Mouse (Mus musculus) CD4-positive naive resting alpha-beta T cell, adult 76 days (primary cell): Measurements from ENCODE around the gene Ap3d1. TPM values are rescaled to one million over a fixed set of nuclear protein-coding genes. Genes with fewer than 3 reads are reported as not detected.

ENCODE experiments used
- total RNA-seq: library from RNA; stranded (reverse); gene quantifications from one replicate; pipeline ENCODE4 v1.2.4, GENCODE M21; 2023

Ap3d1 gene
- 107 TPM for total RNA-seq

GRCm38 (mm10) chr10:80742180-80742978 is at the start of gene Ap3d1:
Gene Ap3d1, minus strand, starts transcription at chr10:80742264.

GRCm38 (mm10) chr10:80754594-80755290 is 12.7 kb upstream of the Ap3d1 start, which contains the start of gene Dot1l:
Gene Dot1l, plus strand, starts transcription at chr10:80755206.

GRCm38 (mm10) chr10:80701721-80702535 is 40.1 kb downstream of the Ap3d1 start, which contains the start of the genes Mob3a and Izumo4:
Gene Mob3a, minus strand, starts transcription at chr10:80701977.
Gene Izumo4, plus strand, starts transcription at chr10:80702184.

GRCm38 (mm10) chr10:80677942-80678436 is 64.1 kb downstream of the Ap3d1 start, which contains the start of gene Mknk2:
Gene Mknk2, minus strand, starts transcription at chr10:80678112.

Other genes starting within 250 kb of the Ap3d1 start
- gene Onecut3, start 247.4 kb downstream of the Ap3d1 start, total RNA-seq = not detected
- gene Atp8b3, start 203.1 kb downstream of the Ap3d1 start, total RNA-seq = not detected
- gene Rexo1, start 180.7 kb downstream of the Ap3d1 start, total RNA-seq = 141 TPM
- 28.5 TPM for gene Klf16, start 164.9 kb downstream of the Ap3d1 start, total RNA-seq
- 37.5 TPM for gene Abhd17a, start 151.9 kb downstream of the Ap3d1 start, total RNA-seq
- 44.2 TPM for gene Scamp4, start 139.4 kb downstream of the Ap3d1 start, total RNA-seq
- 3.3 TPM for gene Adat3, start 139.4 kb downstream of the Ap3d1 start, total RNA-seq
- 7.4 TPM for gene Gm49322, start 136.2 kb downstream of the Ap3d1 start, total RNA-seq
- gene Csnk1g2, start 119.4 kb downstream of the Ap3d1 start, total RNA-seq = 224 TPM
- gene Btbd2, start 85.2 kb downstream of the Ap3d1 start, total RNA-seq = 24.7 TPM
- gene Mknk2, start 64.2 kb downstream of the Ap3d1 start, total RNA-seq = 302 TPM
- 110 TPM for gene Mob3a, start 40.3 kb downstream of the Ap3d1 start, total RNA-seq
- gene Izumo4, start 40.1 kb downstream of the Ap3d1 start, total RNA-seq = 51.3 TPM
- 86.9 TPM for gene Dot1l, start 12.9 kb upstream of the Ap3d1 start, total RNA-seq
- gene Sf3a2, start 55.9 kb upstream of the Ap3d1 start, total RNA-seq = 74.8 TPM
- gene Plekhj1, start 56.4 kb upstream of the Ap3d1 start, total RNA-seq = 90.5 TPM
- gene Amh, start 63.0 kb upstream of the Ap3d1 start, total RNA-seq = 0.79 TPM
- not detected for gene Jsrp1, start 71.2 kb upstream of the Ap3d1 start, total RNA-seq
- gene Oaz1, start 84.4 kb upstream of the Ap3d1 start, total RNA-seq = 576 TPM
- not detected for gene Lingo3, start 101.8 kb upstream of the Ap3d1 start, total RNA-seq
- 43.9 TPM for gene Lsm7, start 112.9 kb upstream of the Ap3d1 start, total RNA-seq
- 13.7 TPM for gene Sppl2b, start 113.0 kb upstream of the Ap3d1 start, total RNA-seq
- gene Tmprss9, start 129.6 kb upstream of the Ap3d1 start, total RNA-seq = not detected
- gene Timm13, start 158.7 kb upstream of the Ap3d1 start, total RNA-seq = 55.9 TPM
- 8.5 TPM for gene Lmnb2, start 176.0 kb upstream of the Ap3d1 start, total RNA-seq
- gene Gadd45b, start 187.8 kb upstream of the Ap3d1 start, total RNA-seq = 20.5 TPM